Mouse (Mus musculus): Measurements from ENCODE around the gene Rgs7bp. TPM values are rescaled to one million over a fixed set of nuclear protein-coding genes. Genes with fewer than 3 reads are reported as not detected.

Rgs7bp gene
- total and polyA plus RNA-seq, 3 experiments = not detected

GRCm38 (mm10) chr13:105001714-105002113 lies 53.0 kb downstream of the Rgs7bp start:
- no peak for DNase-seq (ENCODE audit: low read depth, low spot score)
- H3K9ac ChIP-seq (ENCODE audit: control insufficient read depth, low read depth, low read length, poor library complexity, severe bottlenecking) = no peak overlapping the region
- H3K36me3 ChIP-seq (ENCODE audit: control insufficient read depth in 1 of 2, insufficient read depth in 2 of 2, low read length in 2 of 2) = no peaks in the 10 kb centered on the region
- no peaks in the 10 kb centered on the region for H3K4me1 ChIP-seq (ENCODE audit: control insufficient read depth in 1 of 2, insufficient read depth in 2 of 2, low read length in 2 of 2)
- H3K79me2 ChIP-seq (ENCODE audit: control insufficient read depth, insufficient read depth, low read length, poor library complexity) = no peaks in the 10 kb centered on the region
- no peak overlapping the region for H3K4me3 ChIP-seq (ENCODE audit: control insufficient read depth in 1 of 2, insufficient read depth in 1 of 2, low read depth in 2 of 2, low read length in 2 of 2)
- TF ChIP-seq E2F4 (IDR thresholded peaks at IDR 0.05; ENCODE audit: borderline replicate concordance, low read depth, low read length) = no peak
- TF ChIP-seq ZC3H11A (IDR thresholded peaks at IDR 0.05; ENCODE audit: low read depth, low read length) = no peak
- TF ChIP-seq TAL1 (IDR thresholded peaks at IDR 0.05; ENCODE audit: low read length) = no peak
- TF ChIP-seq RCOR1 (IDR thresholded peaks at IDR 0.05; ENCODE audit: low read depth, low read length) = no peak
- TF ChIP-seq MEF2A (IDR thresholded peaks at IDR 0.05; ENCODE audit: extremely low read depth, insufficient replicate concordance, low read depth, low read length, poor library complexity, severe bottlenecking) = no peak
- no peak for TF ChIP-seq GATA1 (IDR thresholded peaks at IDR 0.05; ENCODE audit: low read depth, low read length)
- no peak for TF ChIP-seq CTCF (IDR thresholded peaks at IDR 0.05 in 2 of 3, conservative IDR thresholded peaks at IDR 0.05 in 1 of 3; ENCODE audit: control insufficient read depth in 1 of 3, insufficient read depth in 1 of 3, low read depth in 2 of 3, low read length in 3 of 3, poor library complexity in 1 of 3, severe bottlenecking in 1 of 3)
- TF ChIP-seq SMC3 (IDR thresholded peaks at IDR 0.05; ENCODE audit: low read depth, low read length) = no peak
- TF ChIP-seq BHLHE40 (IDR thresholded peaks at IDR 0.05; ENCODE audit: borderline replicate concordance, low read depth, low read length) = no peak
- no peak for TF ChIP-seq MYC (IDR thresholded peaks at IDR 0.05; ENCODE audit: low read depth, low read length)
- TF ChIP-seq SIN3A (IDR thresholded peaks at IDR 0.05; ENCODE audit: low read length) = no peak
- no peak for TF ChIP-seq NRF1 (IDR thresholded peaks at IDR 0.05; ENCODE audit: insufficient read depth, low read depth, low read length, poor library complexity, severe bottlenecking)
- TF ChIP-seq CHD2 (IDR thresholded peaks at IDR 0.05; ENCODE audit: low read length) = no peak
- no peak for TF ChIP-seq MAX (IDR thresholded peaks at IDR 0.05; ENCODE audit: low read length)
- no peak for TF ChIP-seq POLR2A (IDR thresholded peaks at IDR 0.05; ENCODE audit: control insufficient read depth in 1 of 2, insufficient read depth in 1 of 2, low read depth in 1 of 2, low read length in 2 of 2, poor library complexity in 1 of 2)
- no peak for TF ChIP-seq CHD1 (IDR thresholded peaks at IDR 0.05; ENCODE audit: low read depth, low read length)
- no peak for TF ChIP-seq TBP (IDR thresholded peaks at IDR 0.05; ENCODE audit: low read depth, low read length)
- no peaks in the 10 kb centered on the region for H3K27me3 ChIP-seq (ENCODE audit: control insufficient read depth in 1 of 2, insufficient read depth in 2 of 2, low read length in 2 of 2)
- no peaks in the 10 kb centered on the region for H3K9me3 ChIP-seq (replicated peaks; ENCODE audit: insufficient read depth, low read length)
- no peak overlapping the region for H3K27ac ChIP-seq (ENCODE audit: control insufficient read depth, low read depth, low read length)

- TF ChIP-seq POLR2AphosphoS2 (IDR thresholded peaks at IDR 0.05; ENCODE audit: low read length) = no peak
- TF ChIP-seq MAZ (IDR thresholded peaks at IDR 0.05; ENCODE audit: low read depth, low read length) = no peak
- no peak for TF ChIP-seq TAL1 (IDR thresholded peaks at IDR 0.05; ENCODE audit: low read length)
- TF ChIP-seq USF1 (IDR thresholded peaks at IDR 0.05; ENCODE audit: low read depth, low read length) = no peak
- TF ChIP-seq MAX (IDR thresholded peaks at IDR 0.05; ENCODE audit: low read length) = no peak
- no peak for TF ChIP-seq ETS1 (IDR thresholded peaks at IDR 0.05; ENCODE audit: low read depth, low read length)
- Histone ChIP-seq H3K9me3 (replicated peaks; ENCODE audit: insufficient read depth, low read length) (no peaks in the 10 kb centered on the region), H3K36me3 (ENCODE audit: control insufficient read depth in 1 of 2, insufficient read depth in 2 of 2, low read length in 2 of 2) (no peaks in the 10 kb centered on the region), H3K4me3 (ENCODE audit: control insufficient read depth in 1 of 2, insufficient read depth in 1 of 2, low read depth in 2 of 2, low read length in 2 of 2) (no peak overlapping the region), H3K4me1 (ENCODE audit: control insufficient read depth in 1 of 2, insufficient read depth in 2 of 2, low read length in 2 of 2) (no peaks in the 10 kb centered on the region), H3K27ac (ENCODE audit: control insufficient read depth, low read depth, low read length) (no peak overlapping the region), H3K79me2 (ENCODE audit: control insufficient read depth, insufficient read depth, low read length, poor library complexity) (no peaks in the 10 kb centered on the region), H3K9ac (ENCODE audit: control insufficient read depth, low read depth, low read length, poor library complexity, severe bottlenecking) (no peak overlapping the region), H3K27me3 (ENCODE audit: control insufficient read depth in 1 of 2, insufficient read depth in 2 of 2, low read length in 2 of 2) (no peaks in the 10 kb centered on the region)
- no peak for DNase-seq (ENCODE audit: low read depth, low spot score)
Measured at GRCm38 (mm10) chr13:104988811-104989258, 65.9 kb downstream of the Rgs7bp start.

All from MEL (cell line).